Mouse (Mus musculus) layer of hippocampus, postnatal 36 days (tissue): ENCODE results near the gene Psenen. TPM values are rescaled to one million over a fixed set of nuclear protein-coding genes. Genes with fewer than 3 reads are reported as not detected.
A peak's percentile ranks its signal among the peaks of the same experiment; 100 is the strongest.

Experiments used
- DNase-seq, 2 experiments: peaks; one replicate each; pipeline ENCODE4 v3.0.0; 2022
- total RNA-seq, 2 experiments: library from RNA; stranded (reverse); gene quantifications; 2 replicates each; pipeline ENCODE4 v1.2.3; 2021

Gene Psenen
- total RNA-seq, 2 experiments from 2014 or later: 79.8 to 92.4 TPM

DNA sequence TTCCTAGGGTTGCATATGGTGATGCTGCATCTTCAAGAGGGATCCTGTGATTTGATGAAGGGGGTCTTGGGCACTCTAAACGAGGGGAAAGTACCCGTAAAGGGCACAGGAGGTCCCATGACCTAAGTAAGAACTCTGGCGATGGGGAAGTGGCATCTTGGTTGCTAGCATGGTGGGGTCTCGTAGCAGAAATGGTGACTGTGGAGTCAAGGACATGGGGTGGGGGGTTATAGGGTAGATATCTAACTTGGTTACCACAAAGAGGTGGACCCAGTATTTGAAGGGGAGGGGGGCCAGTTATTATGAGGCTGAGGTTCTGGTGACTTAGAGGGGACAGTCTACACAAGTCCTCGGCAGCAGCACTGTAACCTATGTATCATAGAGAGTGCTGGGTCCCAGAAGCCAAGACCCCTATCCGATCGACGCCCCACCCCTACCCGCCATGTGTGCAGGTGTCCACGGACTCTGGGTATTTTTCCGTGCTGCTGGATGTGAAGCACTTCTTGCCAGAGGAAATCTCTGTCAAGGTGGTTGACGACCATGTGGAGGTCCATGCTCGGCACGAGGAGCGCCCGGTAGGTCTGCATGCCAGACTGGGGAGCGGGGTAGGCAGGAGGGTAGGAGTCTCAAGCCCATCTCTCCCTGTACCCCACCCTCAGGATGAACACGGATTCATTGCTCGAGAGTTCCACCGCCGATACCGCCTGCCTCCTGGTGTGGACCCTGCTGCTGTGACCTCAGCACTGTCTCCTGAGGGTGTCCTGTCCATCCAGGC is 9.4 kb downstream of the Psenen start:
- DNase-seq: no peak

DNA sequence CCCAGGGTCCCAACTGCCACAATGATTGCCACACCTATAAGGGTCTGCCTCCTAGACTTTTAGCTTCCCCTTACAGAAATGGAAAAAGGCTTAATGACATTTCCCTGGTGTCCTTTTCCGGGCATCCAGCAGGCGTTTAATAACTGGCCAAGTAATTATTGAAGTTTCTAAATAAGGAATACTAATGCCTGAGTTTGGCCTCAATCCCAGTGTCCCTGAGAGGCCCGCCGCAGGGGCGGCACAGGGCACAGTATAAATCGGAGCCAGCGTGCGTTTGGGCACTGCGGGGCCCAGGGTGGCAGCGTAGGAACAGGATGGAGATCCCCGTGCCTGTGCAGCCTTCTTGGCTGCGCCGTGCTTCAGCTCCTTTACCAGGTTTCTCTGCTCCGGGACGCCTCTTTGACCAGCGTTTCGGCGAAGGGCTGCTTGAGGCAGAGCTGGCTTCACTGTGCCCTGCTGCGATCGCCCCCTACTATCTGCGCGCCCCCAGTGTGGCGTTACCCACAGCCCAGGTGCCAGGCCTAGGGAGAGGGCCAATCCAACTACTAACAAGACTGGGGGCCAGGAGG is 10.3 kb downstream of the Psenen start:
- DNase-seq: peak in 1 of 2 experiments; percentile 54

DNA sequence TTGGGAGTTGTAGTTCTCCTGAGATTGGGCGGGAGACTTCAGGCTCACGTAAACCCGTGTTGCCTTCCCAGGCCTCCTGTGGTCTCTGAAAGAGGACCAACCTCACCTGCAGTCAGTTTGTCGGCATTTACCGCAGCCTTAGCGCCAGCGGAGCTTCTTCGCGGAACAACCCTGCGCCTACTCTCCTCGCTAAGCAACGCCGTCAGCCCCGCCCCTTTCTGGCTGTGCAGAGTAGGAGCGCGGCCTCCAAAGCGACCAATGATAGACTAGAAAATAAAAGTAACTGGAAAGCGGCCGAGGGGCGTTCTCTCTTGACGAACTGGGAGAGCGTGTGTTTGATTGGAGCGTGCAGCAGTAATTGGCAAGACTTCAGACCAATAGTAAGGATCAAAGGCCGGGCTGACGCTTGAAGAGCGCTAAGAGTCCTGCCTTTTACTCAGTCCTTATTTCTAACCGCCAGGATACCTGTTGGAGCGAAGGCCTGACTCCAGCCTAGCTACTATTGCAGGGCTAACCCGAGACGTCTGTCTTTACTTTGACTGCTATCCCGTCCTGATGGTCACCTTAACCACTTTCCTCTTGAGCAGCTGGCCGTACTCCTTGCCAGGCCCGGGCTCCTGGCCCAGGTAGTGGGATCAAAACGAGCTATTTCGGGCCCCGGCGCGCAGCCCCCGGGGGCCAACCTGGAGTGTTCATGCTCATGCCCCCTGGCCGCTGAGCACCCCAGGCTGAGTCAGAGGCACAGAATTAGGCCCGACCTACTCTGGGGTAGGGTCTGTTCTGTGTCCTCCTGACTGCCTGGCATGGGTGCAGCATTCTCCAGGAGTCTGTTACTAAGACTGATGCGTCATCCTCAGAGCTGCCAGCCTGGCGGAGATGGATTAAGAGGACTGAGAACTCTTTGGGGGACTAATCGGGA is 11.1 kb downstream of the Psenen start, which contains the start of the genes Hspb6 and Proser3:
Hspb6 (plus strand) TSS at position 77 of the 919 bp plus-strand sequence.
Proser3 (minus strand) TSS at position 198 of the 919 bp plus-strand sequence.
- peak; percentile 95 for DNase-seq

DNA sequence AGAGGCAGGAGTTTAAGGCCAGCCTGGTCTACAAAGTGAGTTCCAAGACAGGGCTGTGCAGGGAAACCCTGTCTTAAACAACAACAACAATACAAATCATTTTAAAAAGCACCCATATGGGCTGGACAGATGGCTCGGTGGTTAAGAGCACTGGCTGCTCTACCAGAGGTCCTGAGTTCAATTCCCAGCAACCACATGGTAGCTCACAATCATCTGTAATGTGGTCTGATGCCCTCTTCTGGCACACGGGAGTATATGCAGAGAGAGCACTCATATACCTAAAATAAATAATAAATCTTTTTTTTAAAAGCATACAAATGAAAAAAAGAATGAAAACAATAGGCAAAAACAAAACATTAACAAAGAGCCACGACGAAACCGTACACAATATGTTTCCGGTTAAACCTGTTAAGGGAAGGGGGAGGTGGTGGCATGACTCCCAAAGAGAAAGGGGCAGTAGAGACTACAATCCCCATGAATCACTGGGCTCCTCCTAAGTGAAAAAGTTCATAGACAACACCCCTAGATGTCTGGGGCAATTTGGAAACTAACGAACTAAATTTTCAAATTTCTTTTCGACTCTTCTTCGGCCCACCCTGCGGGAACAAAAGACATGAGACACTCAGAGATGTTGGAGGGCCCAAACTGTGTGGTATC is 11.9 kb downstream of the Psenen start:
- peak in 1 of 2 experiments; percentile 29 for DNase-seq

DNA sequence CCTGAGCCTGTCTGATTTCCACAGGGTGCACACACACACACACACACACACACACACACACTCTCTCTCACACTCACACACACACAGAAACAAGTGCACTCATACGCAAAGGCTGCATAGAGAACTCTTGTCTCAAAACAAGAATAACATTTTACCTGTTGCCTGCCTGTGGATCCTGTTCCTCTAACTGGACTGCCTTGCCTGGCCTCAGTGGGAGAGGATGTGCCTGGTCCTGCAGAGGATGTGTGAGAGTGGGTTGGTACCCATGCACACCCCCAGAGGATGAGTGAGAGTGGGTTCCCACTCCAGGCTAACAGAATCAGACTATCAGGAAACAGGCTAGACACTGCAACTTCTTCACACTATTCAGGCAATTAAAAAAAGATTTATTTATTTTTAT is 12.8 kb downstream of the Psenen start:
- DNase-seq: no peak

DNA sequence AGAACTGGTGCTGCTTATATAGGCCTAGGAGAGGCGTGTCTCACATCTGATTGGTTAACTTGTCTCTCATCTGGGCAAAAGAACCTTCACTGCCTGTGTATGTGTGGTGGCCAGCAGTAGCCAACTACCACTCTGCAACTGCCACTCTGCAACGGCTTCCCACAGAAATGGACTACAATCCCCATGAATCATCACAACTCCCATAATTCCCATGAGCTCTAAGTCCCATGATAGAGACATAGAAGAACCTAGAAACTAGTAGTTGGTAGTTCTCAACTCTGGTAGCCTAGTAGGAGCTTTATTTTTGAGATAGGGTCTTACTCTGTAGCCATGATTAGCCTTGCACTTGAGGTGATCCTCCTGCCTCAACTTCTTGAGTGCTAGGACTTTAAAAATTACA is 13.5 kb downstream of the Psenen start:
- no peak for DNase-seq

DNA sequence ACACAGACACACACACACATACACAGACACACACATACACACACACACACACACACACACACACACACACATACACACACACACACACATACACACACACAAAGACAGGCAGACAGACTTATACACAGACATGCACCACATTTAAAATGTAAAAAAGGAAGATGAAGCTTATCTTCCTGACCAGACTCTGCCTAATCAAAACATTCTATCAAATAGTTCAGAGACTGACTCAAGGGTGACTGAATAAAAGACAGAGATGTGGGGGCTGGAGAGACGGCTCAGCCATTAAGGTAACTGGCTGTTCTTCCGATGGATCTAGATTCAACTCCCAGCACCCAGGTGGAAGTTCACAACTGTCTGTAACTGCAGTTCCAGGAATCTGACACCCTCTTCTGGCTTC is 19.1 kb downstream of the Psenen start:
- DNase-seq: no peak

DNA sequence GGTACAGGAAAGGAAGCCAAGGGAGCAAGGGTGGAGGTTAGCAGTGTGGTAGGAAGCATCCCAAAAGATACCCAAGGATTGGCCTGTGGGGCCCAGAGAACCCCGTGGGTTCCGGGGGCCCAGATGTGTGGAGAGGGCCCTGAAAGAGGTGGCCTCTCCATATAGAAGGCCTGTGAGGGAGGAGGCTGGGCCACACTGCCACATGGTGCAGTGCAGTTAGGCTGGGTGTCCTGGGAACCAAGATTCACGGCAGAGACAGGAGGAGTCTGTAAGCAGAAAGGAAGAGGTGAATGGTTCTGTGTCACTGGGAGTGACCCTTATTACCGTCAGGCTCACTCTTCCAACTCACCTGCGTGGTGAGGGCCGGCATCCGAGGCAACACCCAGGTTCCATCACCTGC is 22.9 kb downstream of the Psenen start:
- DNase-seq: no peak

DNA sequence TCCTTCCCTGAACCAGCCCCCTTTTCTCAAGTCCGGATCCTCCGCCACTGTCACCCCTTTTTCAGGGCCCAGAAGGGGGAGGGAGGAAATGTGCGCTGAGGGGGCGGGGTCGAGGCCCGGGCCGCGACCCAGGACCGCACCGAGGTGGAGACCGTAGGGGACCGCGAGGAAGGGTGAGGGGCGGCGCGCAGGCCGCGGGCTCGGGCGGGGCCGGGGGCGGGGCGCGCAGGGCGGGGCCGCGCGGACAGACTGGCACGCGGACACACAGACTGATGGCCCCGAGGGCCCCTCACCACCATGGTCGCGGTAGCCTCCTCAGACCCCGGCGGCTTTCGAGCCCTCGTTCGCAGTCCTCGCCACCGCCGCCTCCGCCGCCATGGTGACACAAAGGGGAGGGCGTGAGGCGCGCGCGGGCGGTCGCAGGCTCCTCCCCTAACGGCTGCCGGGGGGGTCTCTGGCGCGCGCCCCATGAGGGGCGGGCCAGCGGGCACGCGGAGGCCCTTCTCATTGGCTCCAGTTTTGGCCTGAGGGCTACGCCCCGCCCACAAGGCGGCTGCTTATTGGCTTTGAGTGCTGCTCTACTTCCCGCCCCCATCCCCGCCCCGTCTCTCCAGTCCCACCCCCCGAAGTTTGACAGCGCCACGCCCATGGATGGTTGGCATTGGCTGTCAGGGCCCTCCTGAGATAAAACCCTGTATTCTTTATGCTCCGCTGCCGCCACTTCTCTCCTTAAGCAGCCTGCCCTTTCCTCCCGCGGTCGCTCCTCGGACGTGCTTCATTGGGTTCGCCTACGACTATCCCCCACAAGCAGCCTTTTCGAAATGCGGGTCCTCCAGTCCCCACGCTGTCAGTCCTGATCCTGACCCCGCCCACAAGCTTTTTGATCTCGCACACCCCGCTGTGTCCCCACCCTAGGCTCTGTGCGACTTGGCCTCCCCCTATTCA is 28.5 kb downstream of the Psenen start, which contains the start of gene Arhgap33:
Arhgap33 (minus strand) TSS at position 428 of the 945 bp plus-strand sequence.
- DNase-seq: peak; percentile 95

DNA sequence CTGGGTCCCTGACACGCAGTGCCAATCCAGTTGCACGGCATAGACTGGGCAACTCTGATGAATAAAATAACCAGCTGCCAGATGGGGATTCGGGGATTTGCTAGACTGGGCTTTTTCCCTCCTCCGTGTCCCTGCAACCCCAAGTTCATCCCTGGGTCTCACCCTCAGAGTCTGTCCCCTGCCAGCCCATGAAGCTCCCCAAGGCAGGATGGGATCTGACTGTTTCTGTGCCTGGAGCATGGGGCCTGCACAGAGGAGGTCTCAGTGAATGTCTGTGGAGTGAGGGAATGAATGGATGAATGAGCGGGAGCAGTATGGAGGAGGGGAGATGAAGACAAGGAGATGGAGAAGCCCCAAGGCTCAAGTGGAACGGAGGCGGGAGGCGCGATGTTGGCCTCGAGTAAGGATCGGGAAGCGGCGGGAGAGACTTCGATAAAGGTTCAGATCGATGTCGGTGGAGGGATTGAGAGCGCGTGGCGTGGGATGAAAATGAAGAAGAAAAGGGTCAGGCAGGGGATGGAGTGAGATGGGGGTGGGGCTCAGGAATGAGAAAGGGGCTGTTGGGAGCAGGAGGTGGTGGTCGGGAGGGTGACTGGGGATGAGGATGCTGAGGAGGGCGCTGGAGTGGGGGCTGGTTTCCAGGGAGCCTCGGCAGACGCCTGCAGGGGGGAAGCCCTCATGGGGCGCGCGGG is 29.3 kb downstream of the Psenen start:
- DNase-seq: no peak

DNA sequence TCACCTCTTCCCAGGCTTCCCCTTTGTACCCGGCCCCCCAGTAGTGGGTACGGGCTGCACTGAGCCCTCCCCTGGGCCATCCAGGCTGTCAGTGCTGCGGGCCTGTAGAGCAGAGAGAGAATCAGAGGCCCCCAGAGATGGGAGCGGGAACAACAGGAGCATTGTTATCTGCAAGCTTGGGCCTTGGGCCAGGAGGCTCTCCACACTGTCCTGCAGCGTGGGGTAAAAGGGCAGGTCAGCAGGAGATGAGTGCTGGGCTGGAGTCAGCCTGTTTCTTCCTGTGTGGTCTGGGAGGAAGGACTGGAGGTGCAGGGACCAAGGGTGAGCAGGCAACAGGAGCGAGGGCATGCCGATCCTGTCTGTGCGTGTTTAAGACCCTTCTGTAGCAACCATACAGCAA is 30.5 kb downstream of the Psenen start:
- peak in 1 of 2 experiments; percentile 33 for DNase-seq

DNA sequence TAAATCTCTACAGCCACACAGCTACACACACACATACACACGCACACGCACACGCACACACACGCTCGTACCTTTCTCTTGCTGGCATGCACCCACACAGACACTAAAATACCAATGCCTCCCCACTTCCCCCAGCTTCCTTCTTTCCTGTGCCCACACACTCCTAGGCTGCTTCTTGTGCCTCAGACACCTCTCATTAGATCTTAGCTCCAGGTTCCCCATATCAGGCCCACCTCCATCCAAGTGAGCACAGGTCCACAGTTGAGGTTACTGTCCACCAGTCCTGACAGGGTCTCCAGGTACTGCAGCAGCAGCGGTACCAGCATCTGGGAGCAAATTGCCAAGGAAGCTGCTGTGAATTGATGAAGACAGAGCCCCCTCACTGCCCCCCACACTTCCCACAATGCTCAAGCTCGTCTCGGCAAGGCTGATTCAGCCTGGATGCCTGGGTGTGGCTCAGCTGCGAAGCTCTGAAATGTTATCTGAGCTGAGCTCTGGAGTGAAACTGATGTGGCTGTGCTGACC is 32.1 kb downstream of the Psenen start:
- no peak for DNase-seq

DNA sequence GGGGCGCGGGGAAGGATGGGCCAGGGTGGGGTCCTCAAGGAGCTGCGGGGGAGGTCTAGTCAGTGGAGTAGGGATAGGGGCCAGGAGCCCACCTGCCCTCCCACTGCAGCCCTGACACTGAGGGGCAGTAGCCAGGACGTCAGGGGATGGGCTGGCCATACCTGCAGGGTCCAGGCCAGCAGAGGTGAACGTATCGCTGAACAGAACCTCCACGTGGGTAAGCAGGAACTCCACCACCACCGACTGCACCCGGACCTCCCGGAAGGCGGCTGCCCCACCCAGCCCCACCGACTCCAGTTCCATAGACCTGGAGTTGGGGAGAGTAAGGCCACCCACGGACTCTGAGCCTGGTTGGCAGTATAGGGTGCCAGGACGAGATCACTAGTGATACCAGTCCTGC is 36.4 kb downstream of the Psenen start:
- no peak for DNase-seq

DNA sequence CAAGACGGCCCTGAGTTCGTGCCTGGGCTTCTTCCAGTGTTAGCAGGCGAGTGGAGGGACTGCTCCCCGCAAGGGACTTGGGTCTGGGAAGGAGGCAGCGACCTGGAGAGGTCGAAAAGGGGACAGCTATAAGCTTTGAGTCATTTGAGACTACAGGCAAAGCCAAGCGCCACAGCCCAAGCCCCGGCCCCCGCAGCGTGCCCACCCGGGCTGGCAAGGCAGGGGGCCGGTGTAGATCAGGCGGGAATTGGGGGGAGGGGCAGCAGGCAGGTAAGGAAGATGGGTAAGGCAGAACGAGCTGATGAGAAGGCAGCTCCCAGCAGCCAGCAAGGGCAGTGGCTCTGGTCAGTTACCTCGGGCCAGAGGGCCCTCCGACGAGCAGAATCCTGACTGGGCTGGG is 37.0 kb downstream of the Psenen start:
- DNase-seq: no peak

DNA sequence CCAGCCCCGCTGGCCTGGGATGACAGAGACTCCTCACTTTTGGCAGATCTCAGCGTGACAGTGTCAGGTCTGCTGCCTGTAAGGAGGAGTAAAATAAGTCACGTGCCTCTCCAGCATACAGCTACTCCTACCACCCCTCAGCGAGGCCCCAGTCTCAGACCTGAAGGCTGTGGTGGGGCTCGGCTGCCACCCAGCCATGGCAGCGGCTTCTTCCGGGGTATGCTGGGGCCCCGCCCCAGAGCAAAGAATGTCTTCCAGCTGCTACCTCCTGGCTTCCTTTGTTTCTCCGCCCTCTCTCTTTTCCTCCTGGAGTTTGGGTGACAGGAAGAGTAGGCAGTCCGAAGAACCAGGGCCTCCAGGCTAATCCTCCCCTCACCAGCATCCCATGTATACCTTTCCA is 37.5 kb downstream of the Psenen start:
- no peak for DNase-seq

DNA sequence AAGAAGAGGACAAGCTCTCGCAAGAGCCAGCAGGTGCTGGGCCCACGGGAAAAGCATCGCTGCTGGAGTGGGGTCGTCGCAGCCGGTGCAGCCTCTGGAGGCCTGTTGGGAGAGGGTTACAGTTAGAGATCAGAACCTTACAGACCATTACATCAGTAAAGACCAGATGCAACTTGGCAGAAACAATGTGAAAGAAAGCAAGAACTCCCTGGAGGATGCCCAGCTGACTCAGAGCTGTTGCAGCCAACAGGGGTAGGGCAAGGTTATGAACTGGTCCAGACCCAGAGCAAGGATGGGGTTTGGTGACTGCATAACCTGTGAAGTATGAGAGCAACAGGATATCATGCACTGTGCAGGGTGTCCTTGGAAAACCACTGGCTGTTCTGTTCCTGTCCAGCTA is 38.9 kb downstream of the Psenen start:
- no peak for DNase-seq

DNA sequence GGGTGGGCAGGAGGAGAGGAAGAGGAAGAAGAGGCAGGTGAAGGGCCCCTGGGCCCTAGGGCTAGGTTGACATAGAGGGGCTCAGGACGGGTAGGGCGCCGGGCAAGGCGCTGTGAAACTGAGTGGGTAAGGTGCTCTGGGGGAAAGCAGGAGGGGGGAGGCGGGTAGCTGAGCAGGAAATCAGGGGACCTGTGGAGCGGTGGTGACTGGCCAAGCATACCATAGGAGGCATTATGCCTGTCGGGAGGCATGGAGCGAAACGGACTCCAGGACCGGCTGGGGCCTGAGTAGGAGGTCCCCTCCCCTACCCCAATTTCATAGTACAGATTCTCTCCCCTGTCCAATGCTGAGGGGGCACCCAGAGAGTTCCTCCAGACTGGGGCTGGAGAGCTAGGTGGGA is 40.6 kb downstream of the Psenen start:
- DNase-seq: no peak

DNA sequence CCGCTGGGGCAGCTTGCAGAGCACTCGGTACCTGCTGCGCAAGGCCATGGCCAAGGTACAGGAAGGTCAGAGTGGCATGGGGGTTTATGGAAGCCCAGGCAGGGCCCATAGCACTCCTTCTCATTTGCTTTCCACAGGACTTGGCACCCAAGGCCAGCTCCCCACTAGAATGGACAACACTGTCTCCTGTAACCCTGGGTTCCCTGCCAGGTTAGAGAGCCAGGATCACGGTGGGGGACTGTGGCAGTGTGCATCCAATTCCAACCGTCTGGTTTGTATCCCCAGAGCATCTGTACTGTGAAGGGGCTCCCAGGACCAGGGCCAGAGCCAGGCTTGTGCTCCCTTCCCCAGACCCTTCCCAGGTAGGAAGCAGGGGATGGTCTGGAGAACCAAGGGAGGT is 42.6 kb downstream of the Psenen start:
- DNase-seq: no peak

DNA sequence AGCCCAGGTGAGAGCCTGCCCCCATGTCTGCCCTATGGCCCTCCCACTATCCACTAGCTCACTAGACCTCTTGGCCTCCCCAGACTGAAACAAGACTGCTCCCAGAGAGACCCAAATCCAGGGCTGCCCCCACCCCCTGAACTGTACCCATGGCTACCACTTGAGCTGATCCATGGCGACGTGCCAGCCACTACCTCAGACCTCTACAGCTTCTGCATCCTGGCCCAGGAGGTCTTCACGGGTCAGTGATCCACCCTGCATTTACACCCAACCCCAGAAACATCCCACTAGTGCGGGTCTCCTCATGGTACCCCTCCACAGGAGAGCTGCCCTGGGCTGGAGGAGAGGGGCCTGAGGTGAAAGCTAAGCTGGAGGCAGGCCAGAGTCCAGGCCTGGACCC is 43.0 kb downstream of the Psenen start:
- DNase-seq: no peak

DNA sequence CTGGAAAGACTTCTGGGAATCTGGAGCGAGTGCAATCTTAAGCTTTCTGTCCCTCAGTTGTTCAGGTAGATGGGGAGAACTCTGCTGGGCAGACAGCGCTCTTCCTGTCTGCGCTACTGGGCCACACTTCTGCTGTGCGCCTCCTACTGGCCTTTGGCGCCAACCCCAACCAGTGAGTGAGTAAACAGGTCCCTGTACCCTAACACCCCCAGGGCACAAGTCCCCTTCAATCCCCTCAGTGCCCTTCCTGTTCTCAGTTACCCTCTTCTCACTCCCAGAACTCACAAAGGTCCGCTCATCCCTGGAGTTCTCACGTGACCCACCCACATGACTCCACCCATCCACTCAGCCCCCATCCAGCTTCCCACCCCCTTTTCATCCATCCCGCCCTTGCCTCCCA is 45.1 kb downstream of the Psenen start:
- DNase-seq: no peak
